Mouse (Mus musculus) central nervous system, embryonic 11.5 days (tissue): ENCODE measurements around the gene Cdk18. TPM values are rescaled to one million over a fixed set of nuclear protein-coding genes. Genes with fewer than 3 reads are reported as not detected.

Source experiments
- polyA plus RNA-seq: library from polyadenylated mRNA; depleted of rRNA; stranded (reverse); fragments of >200 nt; gene quantifications from 2 replicates; pipeline ENCODE4 v1.2.3, GENCODE M21; 2012; rRNA removed

Gene Cdk18
- 0.61 and 3.6 TPM in 2 replicates for polyA plus RNA-seq

DNA sequence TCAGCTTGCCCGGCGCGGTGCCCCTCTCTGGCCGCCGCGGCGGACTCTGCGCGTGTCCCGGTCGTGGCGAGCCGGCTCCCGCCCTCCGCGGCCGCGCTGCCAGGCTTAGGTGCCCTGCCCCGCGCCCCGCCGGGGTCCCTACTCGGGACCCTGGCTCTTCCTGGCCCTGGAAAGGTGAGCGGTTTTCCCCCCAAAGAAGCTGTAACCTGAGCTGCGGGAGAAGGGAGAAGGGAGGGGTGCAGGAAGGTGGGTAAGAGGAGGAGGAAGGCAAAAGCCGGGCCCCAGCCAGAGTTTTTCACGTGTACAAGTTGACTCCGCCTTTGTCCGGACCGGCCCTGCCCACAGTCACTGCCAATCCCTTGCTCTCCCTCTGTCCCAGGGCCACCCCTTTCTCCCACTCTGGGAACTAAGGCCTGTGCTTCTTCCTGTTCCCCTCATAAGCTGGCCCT is at the start of gene Cdk18:
Gene Cdk18, minus strand, starts transcription at position 269 of the 449 bp plus-strand sequence.

DNA sequence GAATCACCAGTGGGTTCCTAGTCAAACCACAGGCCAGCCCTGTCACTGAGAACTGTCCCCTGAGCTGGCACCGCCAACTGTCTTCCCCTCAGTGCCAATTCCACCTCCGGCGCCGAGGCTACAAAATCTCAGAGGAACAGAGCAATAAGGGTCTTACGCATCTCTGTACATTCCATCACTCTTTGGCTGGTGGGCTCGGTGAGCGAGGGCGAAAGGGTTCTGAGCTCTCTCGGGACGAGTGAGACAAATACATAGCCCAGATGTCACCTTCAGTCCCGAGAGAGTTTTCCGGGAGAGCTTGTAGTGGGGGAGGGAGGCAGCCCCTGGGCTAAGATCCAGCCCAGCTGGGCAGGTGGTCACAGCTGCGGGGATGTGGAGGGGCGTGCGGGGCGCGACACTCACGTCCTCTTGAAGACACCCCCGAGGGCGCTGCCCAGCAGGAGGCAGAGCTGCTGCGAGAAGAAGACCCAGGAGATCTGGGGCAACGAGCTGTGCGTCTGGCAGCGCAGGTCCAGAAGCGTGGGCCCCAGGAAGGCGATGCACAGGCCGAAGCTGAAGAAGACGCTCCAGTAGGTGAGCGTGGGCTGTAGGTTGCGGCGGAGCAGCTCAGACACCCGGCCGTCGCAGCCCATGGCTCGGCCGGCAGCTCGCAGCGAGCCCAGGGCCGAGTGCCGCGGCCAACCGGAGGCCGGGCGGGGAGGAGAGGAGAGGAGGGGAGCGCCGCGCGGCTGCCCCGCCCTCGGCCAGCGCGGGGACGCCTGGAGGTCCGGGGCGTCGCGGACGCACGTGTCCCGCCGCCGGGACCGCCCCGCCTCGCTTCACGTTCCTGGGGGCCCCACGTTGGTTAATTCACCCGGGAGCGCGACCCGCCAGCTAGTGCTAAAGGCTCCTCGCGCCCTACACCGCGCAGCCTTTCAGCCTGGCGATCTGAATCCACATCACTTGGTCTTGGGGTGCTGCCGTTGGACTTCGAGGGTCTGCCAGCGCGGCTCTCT is 71.9 kb downstream of the Cdk18 start, which contains the start of gene Mfsd4a:
Gene Mfsd4a, minus strand, starts transcription at position 802 of the 995 bp plus-strand sequence.

Other genes with a start within 250 kb of the Cdk18 start
- 91.6 and 121 TPM in 2 replicates for gene Nucks1, start 229.2 kb downstream of the Cdk18 start, polyA plus RNA-seq
- 9.5 and 15.7 TPM in 2 replicates for gene Slc45a3, start 176.7 kb downstream of the Cdk18 start, polyA plus RNA-seq
- gene Elk4, start 132.1 kb downstream of the Cdk18 start, polyA plus RNA-seq = 25.6 and 31.1 TPM in 2 replicates
- gene Mfsd4a, start 71.6 kb downstream of the Cdk18 start, polyA plus RNA-seq = 0.07 and 0.48 TPM in 2 replicates
- gene Lemd1, start 51.7 kb upstream of the Cdk18 start, polyA plus RNA-seq = 15.5 and 40.5 TPM in 2 replicates
- 14.4 and 16.0 TPM in 2 replicates for gene AC124108.1, start 51.8 kb upstream of the Cdk18 start, polyA plus RNA-seq
- gene Gm10188, start 90.1 kb upstream of the Cdk18 start, polyA plus RNA-seq = not detected in 2 replicates
- gene Klhdc8a, start 158.9 kb upstream of the Cdk18 start, polyA plus RNA-seq = 2.1 and 2.4 TPM in 2 replicates
- gene Nuak2, start 176.4 kb upstream of the Cdk18 start, polyA plus RNA-seq = 26.8 and 52.5 TPM in 2 replicates